Mouse (Mus musculus) lung, postnatal 14 days (tissue): ENCODE measurements around the gene Hdac11.
A peak's percentile ranks its signal among the peaks of the same experiment; 100 is the strongest.

Source experiments
- DNase-seq: peaks from one replicate; pipeline ENCODE4 v3.0.0; 2021

Hdac11 gene

GRCm38 (mm10) chr6:91171396-91171895 lies 15.0 kb downstream of the Hdac11 start:
- DNase-seq: no peak

GRCm38 (mm10) chr6:91172381-91172780 lies 15.9 kb downstream of the Hdac11 start:
- no peak for DNase-seq

- DNase-seq: peak; percentile 73
Observed at GRCm38 (mm10) chr6:91173221-91173880, 16.9 kb downstream of the Hdac11 start.

- DNase-seq: no peak
Observed at GRCm38 (mm10) chr6:91174211-91174610, 17.7 kb downstream of the Hdac11 start.

GRCm38 (mm10) chr6:91180767-91181171 lies 24.3 kb downstream of the Hdac11 start:
- DNase-seq: no peak

GRCm38 (mm10) chr6:91181320-91181719 lies 24.9 kb downstream of the Hdac11 start:
- DNase-seq: peak; percentile 76

- no peak for DNase-seq
Observed at GRCm38 (mm10) chr6:91182075-91182490, 25.6 kb downstream of the Hdac11 start.

GRCm38 (mm10) chr6:91183041-91183440 lies 26.6 kb downstream of the Hdac11 start:
- DNase-seq: no peak

- peak; percentile 42 for DNase-seq
Observed at GRCm38 (mm10) chr6:91183980-91184379, 27.5 kb downstream of the Hdac11 start.

GRCm38 (mm10) chr6:91184776-91185175 lies 28.3 kb downstream of the Hdac11 start:
- no peak for DNase-seq

- DNase-seq: no peak
Observed at GRCm38 (mm10) chr6:91185502-91185901, 29.0 kb downstream of the Hdac11 start.

- DNase-seq: peak; percentile 31
Observed at GRCm38 (mm10) chr6:91186161-91186931, 29.9 kb downstream of the Hdac11 start.

- no peak for DNase-seq
Observed at GRCm38 (mm10) chr6:91186934-91187333, 30.5 kb downstream of the Hdac11 start.

GRCm38 (mm10) chr6:91187871-91188270 lies 31.4 kb downstream of the Hdac11 start:
- DNase-seq: no peak

- no peak for DNase-seq
Observed at GRCm38 (mm10) chr6:91189971-91190370, 33.5 kb downstream of the Hdac11 start.

GRCm38 (mm10) chr6:91191465-91191864 lies 35.0 kb downstream of the Hdac11 start:
- no peak for DNase-seq

- DNase-seq: no peak
Observed at GRCm38 (mm10) chr6:91192421-91192820, 36.0 kb downstream of the Hdac11 start.

- DNase-seq: no peak
Observed at GRCm38 (mm10) chr6:91192851-91193545, 36.5 kb downstream of the Hdac11 start.

GRCm38 (mm10) chr6:91198456-91198855 lies 42.0 kb downstream of the Hdac11 start:
- no peak for DNase-seq

GRCm38 (mm10) chr6:91200429-91201188 lies 44.1 kb downstream of the Hdac11 start:
- no peak for DNase-seq

GRCm38 (mm10) chr6:91201881-91202341 lies 45.4 kb downstream of the Hdac11 start:
- no peak for DNase-seq

- DNase-seq: no peak
Observed at GRCm38 (mm10) chr6:91202571-91202970, 46.1 kb downstream of the Hdac11 start.

- no peak for DNase-seq
Observed at GRCm38 (mm10) chr6:91205346-91205745, 48.9 kb downstream of the Hdac11 start.
